Mouse (Mus musculus): ENCODE data around the gene Ank3.
"Not testable (repeated sequence)": the region's sequence is repeated elsewhere in the genome, so short reads cannot be mapped to it uniquely, and the experiment has no call there.

Gene Ank3

DNA sequence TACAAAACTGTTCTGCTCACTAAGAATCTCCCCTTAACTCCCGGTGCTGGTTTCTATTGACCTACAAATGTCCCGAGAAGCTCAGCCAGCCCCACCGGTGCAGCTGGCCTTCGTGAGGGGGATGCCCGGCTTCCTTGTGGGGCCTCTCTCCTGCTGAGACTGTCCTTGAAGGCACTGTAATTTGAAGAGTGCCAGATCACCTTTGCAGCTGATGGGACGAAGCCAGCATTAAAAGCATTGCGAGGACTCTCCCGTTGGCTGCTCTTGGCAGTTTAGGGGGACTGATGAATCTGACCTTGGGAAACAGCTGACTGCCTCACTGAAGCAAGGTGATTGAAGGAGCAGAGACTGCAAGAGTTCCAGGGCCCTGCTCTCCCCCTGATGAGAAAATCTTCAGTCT lies 464.3 kb downstream of the Ank3 start:
- ATAC-seq (ENCODE audit: insufficient number of reproducible peaks, low FRiP score, low TSS enrichment): no peak

DNA sequence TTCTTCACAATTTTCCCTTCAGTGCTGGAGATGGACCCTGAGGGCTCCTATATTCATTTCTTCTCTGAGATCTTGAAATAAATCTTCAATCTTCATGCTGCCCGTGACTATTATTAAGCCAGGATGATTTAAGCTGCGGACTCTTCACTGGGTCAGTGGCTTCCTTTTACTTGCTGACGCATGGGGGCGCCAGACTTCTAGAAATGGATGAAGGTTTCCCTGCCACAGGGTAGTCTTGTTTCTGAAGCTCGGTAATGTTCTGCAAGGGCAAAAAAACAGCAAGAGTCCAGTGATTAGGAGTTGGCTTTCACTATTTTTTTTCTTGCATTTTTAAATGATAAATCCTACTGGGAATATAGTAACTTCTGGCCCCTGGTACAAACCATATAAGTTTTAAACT lies 471.8 kb downstream of the Ank3 start:
- ATAC-seq (ENCODE audit: insufficient number of reproducible peaks, low FRiP score, low TSS enrichment): peak; percentile 72

DNA sequence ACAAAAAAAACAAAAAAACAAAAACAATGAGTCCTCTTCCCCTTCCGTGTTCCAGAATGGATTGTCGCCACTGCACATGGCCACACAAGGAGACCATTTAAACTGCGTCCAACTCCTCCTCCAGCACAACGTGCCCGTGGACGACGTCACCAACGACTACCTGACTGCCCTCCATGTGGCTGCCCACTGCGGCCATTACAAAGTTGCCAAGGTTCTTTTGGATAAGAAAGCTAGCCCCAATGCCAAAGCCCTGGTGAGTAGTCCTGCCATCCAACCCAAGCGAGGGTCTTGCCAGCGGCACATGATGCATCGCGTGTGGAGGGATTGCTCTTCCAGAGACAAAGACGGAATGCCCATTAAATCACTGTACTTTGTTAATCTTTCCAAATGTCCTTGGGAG lies 472.4 kb downstream of the Ank3 start:
- no peak for ATAC-seq (ENCODE audit: insufficient number of reproducible peaks, low FRiP score, low TSS enrichment)

DNA sequence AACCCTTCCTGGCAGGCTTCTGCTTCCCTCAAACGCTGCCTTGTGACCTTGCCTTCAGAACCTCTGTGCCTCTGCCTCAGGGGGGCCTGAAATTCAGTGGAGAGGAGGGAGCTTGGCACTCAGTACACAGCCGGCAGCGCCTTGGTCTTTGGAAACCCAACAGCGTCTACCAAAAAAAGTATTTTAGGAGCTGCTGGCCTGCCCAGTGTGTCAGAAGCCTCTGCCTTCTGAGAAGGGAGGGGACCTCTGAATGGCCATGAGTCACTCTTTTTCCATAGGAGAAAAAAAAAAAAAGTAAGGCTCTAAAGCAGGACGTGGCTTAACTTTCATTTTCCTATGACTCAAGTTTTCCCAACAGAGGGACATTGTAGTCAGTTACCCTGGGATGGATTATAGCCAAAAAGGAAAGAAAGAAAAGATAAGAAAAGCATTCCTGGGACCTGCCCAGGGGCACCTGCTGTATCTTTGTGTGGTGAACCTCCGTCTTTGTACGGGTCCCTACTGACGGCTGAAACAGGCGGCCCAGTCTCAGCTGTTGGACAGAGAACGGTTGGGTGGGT lies 473.7 kb downstream of the Ank3 start:
- ATAC-seq (ENCODE audit: insufficient number of reproducible peaks, low FRiP score, low TSS enrichment): peak; percentile 27; the same call in 1 of the 2 replicates

DNA sequence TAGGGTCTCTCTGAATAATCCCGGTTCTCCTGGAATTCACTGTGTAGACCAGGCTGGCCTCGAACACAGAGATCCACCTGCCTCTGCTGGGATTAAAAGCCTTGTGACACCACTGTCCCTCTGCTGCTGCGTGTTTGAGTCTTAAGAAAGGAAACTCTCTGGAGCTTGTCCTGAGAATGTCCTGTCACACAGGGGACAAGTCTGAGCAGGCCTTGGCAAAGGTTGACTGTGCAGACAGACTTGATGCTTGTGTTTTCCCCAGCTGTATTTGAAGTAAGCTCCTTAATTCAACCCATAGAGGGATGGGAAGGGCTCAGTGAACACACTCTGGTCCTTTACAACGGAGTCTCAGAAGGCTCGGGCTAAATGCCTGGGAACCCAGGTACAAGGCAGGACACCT lies 474.3 kb downstream of the Ank3 start:
- ATAC-seq (ENCODE audit: insufficient number of reproducible peaks, low FRiP score, low TSS enrichment): no peak

DNA sequence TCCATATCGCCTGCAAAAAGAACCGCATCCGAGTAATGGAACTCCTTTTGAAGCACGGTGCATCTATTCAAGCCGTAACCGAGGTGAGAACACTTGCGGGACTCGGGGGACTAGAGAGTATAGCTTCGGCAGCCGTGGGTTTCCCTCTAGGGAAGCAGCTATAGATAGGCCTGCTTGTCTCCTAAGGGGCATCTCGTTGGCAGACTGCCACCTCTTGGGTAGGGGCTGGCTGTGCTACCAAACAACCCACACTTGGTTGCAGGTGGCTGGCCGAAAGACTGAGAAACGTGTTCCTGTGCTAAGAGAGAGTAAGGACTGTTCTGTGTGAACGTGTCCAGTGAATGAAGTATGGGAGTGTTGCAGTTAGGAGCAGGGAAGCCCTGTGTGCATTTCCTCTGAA lies 476.2 kb downstream of the Ank3 start:
- no peak for ATAC-seq (ENCODE audit: insufficient number of reproducible peaks, low FRiP score, low TSS enrichment)

DNA sequence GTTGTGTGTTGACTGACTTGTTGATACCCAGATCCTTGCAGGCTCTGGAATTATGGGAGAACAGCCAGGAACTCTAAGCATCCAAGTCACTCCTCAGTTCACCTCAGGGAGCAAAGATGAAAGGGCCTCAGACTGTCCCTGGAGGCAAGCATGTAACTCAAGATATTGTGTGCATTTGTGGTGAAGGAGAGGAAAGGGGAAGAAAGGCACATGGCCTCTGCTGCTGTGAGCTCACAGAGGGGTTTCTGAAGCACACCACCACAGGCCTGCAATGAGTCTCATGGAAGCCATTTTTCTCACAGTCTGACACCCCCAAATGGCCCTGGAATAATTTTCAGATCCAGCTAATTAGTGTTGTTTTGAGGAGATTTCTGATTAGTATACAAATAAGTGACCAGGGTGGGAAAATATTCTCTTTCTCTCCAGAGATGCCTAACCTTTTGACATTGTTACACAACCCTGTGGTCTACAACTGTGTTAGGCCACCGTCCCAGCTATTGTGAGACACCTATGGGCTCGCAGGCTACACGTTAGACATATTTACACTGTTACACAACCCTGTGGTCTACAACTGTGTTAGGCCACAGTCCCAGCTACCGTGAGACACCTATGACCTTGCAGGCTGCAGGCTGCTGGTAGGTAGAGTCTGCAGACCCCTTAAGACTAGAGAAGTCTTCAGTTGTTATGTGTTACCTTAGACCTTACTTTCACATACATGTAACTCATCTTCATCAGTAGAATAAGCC lies 485.5 kb downstream of the Ank3 start:
- no peak for ATAC-seq (ENCODE audit: insufficient number of reproducible peaks, low FRiP score, low TSS enrichment)

DNA sequence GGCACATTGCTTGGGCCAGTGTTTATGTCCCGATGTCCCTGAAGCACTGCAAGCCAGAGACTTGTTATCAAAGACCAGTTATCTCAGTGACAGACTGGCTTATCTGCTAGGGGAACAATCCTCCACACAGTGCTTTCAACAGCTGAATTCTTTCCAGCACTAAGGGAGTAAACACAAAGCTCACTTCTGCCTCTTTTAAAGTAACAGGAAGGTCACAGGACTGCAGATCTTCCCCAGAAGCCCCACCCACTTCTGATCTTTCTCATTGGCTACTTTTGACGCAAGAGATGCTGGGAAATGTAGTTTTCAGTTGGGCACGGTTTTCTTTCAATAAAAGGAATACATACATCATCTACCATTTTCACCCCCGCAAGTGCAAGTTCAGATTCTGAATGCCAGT lies 489.8 kb downstream of the Ank3 start:
- no peak for ATAC-seq (ENCODE audit: insufficient number of reproducible peaks, low FRiP score, low TSS enrichment)

DNA sequence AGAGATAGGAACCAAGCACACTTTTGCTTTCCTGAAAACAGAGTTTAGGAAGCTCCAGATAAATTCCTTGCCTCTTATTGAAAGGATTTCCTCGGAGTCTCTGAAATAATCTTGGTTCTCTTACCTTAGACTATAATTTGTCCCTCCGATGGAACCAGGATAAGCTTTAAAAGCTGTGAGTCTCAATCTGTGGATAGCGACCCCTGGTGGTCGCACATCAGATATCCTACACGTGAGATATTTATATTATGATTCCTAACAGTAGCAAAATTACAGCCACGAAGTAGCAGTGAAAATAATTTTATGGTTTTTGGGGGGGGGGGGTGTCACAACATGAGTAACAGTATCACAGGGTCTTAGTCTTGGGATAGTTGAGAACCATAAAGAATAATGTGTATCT lies 491.2 kb downstream of the Ank3 start:
- ATAC-seq (ENCODE audit: insufficient number of reproducible peaks, low FRiP score, low TSS enrichment): no peak

DNA sequence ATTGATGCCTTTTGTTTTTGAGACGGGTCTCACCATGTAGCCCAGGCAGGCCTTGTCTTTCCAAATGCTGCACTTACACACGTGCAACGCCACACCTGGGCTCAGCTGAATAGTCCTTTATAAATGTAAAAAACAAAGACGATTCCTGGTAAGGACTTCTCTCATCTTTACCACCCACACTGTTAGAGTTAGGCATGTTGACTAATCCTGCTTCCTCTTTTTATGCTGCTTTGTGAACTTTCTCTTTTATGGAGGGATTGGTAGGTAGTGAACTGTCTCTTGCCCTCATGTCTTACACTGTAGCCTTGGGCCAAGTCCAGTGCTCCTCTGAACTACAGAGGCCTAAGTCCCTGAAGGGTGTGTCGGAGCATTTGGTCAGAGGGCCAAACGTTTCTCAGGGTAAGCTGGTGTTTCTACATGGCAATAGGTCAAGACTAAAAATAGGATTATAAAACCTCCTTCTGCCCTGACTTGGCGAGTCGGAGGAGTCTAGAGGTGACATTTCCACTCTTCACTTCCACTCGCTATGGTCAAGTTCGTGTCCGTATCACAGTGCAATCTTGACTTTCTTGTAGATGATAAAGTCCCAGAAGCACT lies 491.9 kb downstream of the Ank3 start:
- ATAC-seq (ENCODE audit: insufficient number of reproducible peaks, low FRiP score, low TSS enrichment): no peak

DNA sequence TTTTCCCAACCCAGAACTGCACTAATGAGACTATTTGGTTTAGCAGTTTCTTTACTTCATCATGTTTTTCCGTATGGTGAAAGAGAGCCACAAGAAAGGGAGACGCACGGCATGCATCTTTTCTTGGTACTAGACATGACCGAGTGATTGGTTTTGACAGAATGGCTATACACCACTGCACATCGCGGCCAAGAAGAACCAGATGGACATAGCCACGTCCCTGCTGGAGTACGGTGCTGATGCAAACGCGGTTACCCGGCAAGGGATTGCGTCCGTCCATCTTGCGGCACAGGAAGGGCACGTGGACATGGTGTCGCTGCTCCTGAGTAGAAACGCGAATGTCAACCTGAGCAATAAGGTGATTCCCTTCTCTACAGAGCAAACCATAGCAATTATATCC lies 493.6 kb downstream of the Ank3 start:
- ATAC-seq (ENCODE audit: insufficient number of reproducible peaks, low FRiP score, low TSS enrichment): peak; percentile 49; the same call in 1 of the 2 replicates

DNA sequence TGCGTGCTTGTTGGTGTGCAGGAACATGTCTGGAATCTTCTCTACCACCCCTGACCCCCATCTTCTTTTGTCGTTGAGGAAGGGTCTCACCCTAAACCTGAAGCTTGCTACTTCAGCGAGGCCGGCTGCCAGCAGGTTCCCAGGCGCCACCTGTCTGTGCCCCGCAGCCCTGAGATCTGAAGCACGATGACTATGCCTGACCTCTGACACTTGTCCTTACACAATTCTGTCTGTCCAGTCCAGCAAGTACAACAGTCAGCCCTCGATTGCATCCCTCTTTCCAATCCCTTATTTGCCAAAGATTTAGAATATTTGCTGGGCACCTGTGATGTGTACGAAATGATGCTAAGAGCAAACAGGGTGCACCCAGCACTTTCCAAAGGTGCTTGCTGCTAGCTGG lies 497.0 kb downstream of the Ank3 start:
- no peak for ATAC-seq (ENCODE audit: insufficient number of reproducible peaks, low FRiP score, low TSS enrichment)

DNA sequence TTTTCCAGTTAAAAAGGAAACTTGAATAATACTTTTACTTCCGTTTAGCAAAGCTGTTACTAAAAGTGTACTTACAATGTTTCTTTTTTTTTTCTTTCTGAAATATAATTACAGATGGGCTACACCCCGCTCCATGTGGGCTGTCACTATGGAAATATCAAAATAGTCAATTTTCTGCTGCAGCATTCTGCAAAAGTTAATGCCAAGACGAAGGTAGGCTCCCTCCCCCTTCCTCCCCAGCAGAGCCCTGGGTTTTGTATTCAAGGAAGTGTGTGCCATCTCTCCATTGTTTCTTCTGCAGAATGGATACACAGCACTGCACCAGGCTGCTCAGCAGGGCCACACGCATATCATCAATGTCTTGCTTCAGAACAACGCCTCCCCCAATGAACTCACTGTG lies 499.4 kb downstream of the Ank3 start:
- no peak for ATAC-seq (ENCODE audit: insufficient number of reproducible peaks, low FRiP score, low TSS enrichment)

DNA sequence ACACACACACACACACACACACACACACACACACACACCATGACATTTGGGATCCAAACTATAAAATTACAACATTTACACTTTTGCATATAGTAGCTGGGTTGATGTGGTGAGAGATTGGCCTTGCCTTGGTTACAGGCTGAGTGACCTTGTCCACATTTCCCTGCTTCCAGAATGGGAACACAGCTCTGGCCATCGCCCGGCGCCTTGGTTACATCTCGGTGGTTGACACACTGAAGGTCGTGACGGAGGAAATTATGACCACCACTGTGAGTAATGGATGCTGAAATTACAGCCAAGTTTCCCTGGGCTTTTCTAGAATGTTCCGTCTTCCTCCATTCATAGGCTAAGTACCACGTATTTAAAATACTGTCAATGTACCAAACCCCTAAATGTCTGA lies 500.2 kb downstream of the Ank3 start:
- ATAC-seq (ENCODE audit: insufficient number of reproducible peaks, low FRiP score, low TSS enrichment): no peak

DNA sequence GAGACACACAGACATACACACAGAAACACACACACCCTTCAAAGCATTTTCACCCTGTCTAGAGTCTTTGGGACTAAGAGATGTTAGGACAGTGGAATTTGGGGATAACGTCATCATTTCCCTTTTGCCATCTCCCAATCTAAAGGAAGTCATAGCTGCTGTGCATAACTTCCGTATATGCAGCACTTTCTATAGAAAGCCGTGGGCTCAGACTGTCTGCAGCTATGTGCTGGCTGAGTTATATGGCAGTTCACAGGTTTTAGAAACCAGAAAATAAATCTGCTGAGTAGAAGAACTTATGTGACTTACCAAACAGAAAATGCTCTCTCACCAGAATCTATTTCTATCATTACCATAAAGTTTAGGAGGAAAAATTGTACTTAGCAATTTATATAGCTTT lies 501.2 kb downstream of the Ank3 start:
- no peak for ATAC-seq (ENCODE audit: insufficient number of reproducible peaks, low FRiP score, low TSS enrichment)

DNA sequence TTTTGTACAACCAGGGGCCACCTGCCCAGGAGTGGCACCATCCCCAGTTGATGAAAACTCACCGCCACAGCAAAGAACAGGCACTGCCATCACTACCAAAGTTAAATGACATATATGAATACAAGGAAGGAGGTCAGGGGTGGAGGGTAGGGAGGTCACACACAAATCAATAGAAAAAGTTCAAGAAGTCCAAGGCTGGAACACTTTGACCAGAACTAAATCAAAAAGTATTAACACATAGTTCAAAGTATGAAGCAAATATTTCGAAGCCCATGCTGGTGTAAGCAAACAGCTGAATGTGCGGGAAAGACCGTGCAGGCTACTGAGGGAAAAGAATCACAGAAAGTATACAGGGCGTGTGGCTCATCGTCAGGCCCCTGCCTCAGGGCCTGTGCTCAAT lies 503.5 kb downstream of the Ank3 start:
- no peak for ATAC-seq (ENCODE audit: insufficient number of reproducible peaks, low FRiP score, low TSS enrichment)

DNA sequence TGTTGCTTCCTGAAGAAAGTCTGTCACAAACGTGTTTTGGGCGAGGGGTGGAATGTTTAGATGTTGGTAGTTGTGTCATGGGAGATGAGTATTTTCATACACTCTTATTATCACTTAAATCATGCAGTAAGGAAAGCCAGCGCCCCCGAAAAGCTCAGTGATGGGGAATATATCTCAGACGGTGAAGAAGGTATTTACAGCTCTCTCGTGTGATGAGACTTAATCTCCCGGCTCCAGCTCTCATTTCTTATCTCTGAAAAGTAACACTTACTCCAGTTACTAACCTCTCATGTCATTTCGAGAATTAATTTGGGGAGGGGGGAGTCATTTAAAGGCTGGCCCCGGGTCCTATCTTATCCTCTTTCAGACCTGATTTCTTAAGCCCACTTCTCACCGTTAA lies 505.7 kb downstream of the Ank3 start:
- no peak for ATAC-seq (ENCODE audit: insufficient number of reproducible peaks, low FRiP score, low TSS enrichment)

DNA sequence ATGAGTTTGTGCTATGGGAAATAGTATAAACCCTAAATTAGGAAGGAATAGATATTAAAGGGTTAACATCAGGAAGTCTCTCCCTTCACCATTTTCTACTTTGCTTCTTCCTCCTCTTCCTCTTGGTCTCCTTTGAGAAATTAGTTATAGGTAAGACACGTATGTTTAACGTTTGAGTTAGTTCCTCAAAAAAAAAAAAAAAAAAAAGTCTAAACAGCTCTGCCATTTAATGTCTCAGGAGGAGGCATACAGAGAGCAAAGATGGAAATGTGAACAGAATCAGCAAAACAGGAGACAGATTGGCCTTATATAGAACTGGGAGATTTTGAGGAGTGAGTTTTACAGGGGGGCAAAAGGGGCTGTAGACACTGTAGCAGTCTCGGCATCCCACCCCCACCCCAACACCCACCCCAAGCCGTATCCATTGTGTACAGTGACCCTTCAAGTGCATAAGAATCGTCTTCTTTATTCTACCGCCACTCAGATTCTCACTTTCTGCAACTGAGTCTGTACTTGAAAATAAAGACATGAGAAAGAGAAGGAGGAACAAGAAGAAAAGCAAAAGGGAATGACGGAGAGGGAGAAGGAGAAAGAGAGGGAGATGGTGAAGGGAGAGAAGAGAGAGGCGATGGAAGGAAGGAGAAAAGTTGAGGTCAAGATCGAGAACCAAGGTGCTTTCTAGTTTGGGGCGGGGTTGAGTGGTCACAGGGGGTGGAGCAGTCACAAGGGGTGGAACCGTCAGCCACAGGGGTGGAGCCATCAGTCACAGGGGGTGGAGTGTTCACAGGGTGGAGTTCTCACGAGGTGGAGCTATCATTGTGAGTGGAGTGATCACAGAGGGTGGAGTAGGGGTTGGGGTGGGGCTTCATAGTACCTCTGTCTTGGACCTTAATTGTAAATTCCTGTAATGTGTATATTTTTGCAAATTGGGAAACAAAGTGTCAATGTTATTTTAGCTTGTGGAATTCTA lies 509.5 kb downstream of the Ank3 start:
- no peak for ATAC-seq (ENCODE audit: insufficient number of reproducible peaks, low FRiP score, low TSS enrichment)

DNA sequence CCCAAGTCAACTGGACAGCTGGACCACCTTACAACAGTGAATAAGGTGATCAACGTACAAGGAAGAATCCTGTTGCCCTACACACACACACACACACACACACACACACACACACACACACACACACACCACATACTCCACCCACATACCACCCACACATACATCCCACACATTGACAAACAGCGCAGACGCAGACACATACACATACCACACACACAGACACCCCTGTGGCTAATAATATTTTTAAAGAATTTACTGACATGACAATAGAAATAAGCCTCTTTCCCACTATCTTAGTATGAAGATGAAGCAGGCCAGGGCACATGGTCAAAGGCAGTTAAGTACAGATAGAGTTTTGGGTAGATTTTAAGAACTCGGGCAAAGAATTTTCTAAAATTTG lies 511.3 kb downstream of the Ank3 start:
- no peak for ATAC-seq (ENCODE audit: insufficient number of reproducible peaks, low FRiP score, low TSS enrichment)

DNA sequence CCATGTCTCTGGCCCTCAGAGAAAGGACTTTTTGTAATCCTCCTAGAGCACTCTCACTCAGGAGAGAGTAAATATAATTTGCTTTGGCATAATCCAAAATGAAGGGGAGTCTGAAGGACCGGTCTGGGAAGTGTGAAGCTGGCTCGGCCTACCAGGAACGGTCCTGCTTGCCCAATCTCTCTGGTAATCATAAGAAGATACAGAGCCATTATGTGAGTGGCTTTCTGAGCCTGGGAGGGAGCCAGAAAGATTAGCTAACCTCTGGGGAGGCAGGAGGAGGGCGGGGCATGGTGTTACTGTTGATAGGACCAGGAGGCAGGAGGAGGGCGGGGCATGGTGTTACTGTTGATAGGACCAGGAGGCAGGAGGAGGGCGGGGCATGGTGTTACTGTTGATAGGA lies 511.7 kb downstream of the Ank3 start:
- ATAC-seq (ENCODE audit: insufficient number of reproducible peaks, low FRiP score, low TSS enrichment): not testable (repeated sequence)

DNA sequence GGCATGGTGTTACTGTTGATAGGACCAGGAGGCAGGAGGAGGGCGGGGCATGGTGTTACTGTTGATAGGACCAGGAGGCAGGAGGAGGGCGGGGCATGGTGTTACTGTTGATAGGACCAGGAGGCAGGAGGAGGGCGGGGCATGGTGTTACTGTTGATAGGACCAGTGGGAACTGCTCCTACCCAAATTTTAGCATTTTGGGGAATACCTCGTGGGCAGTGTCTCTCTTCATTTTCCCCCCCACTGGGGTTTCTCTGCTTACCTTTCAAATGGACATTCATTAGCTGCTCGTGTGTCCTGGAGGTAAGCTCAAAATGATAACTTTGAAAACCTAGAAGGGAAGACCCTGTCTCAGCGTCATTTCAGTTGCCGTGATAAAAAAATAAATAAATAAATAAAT lies 512.2 kb downstream of the Ank3 start:
- ATAC-seq (ENCODE audit: insufficient number of reproducible peaks, low FRiP score, low TSS enrichment): not testable (repeated sequence)
